Mouse (Mus musculus) embryo, embryonic 10.5 days (tissue): ENCODE measurements around the gene Plcg2.

ENCODE experiments used
- DNase-seq: peaks from one replicate; pipeline ENCODE4 v3.0.0-alpha.2; 2015; ENCODE audit warnings: low spot score

The Plcg2 gene

GRCm38 (mm10) chr8:117637462-117637861 is 139.4 kb downstream of the Plcg2 start:
- no peak for DNase-seq

GRCm38 (mm10) chr8:117639631-117640030 is 141.5 kb downstream of the Plcg2 start:
- no peak for DNase-seq

GRCm38 (mm10) chr8:117645486-117645885 is 147.4 kb downstream of the Plcg2 start:
- DNase-seq: no peak

GRCm38 (mm10) chr8:117646020-117646419 is 147.9 kb downstream of the Plcg2 start:
- peak; percentile 84 for DNase-seq

- no peak for DNase-seq
Measured at GRCm38 (mm10) chr8:117646440-117646839, 148.3 kb downstream of the Plcg2 start.

- no peak for DNase-seq
Measured at GRCm38 (mm10) chr8:117652318-117652717, 154.2 kb downstream of the Plcg2 start.

GRCm38 (mm10) chr8:117658990-117659389 is 160.9 kb downstream of the Plcg2 start:
- peak; percentile 28 for DNase-seq

- peak; percentile 83 for DNase-seq
Measured at GRCm38 (mm10) chr8:117660358-117661031, 162.4 kb downstream of the Plcg2 start.

- DNase-seq: no peak
Measured at GRCm38 (mm10) chr8:117667349-117668124, 169.4 kb downstream of the Plcg2 start.

GRCm38 (mm10) chr8:117670461-117670860 is 172.4 kb downstream of the Plcg2 start:
- peak; percentile 50 for DNase-seq

GRCm38 (mm10) chr8:117672558-117672957 is 174.5 kb downstream of the Plcg2 start:
- DNase-seq: no peak

GRCm38 (mm10) chr8:117673430-117673830 is 175.3 kb downstream of the Plcg2 start, which contains the start of gene Sdr42e1:
Gene Sdr42e1 (minus strand): TSS chr8:117673689.
- DNase-seq: peak; percentile 67

GRCm38 (mm10) chr8:117675171-117675570 is 177.1 kb downstream of the Plcg2 start:
- DNase-seq: no peak

- DNase-seq: no peak
Measured at GRCm38 (mm10) chr8:117676460-117676859, 178.4 kb downstream of the Plcg2 start.

GRCm38 (mm10) chr8:117677011-117677410 is 178.9 kb downstream of the Plcg2 start:
- DNase-seq: no peak

- DNase-seq: no peak
Measured at GRCm38 (mm10) chr8:117678650-117679049, 180.6 kb downstream of the Plcg2 start.

- no peak for DNase-seq
Measured at GRCm38 (mm10) chr8:117683925-117684472, 185.9 kb downstream of the Plcg2 start.

GRCm38 (mm10) chr8:117684504-117684903 is 186.4 kb downstream of the Plcg2 start:
- DNase-seq: peak; percentile 22
